Mouse (Mus musculus) intestine, postnatal 0 days (tissue): ENCODE measurements around the gene Cyp4f17. TPM values are rescaled to one million over a fixed set of nuclear protein-coding genes. Genes with fewer than 3 reads are reported as not detected.
"Not testable (repeated sequence)": the region's sequence is repeated elsewhere in the genome, so short reads cannot be mapped to it uniquely, and the experiment has no call there.

Source experiments
- ATAC-seq: fragments of 200-750 bp; cut with Nextera tagmentation; 2 replicates; pipeline ENCODE4 v1.8.0; 2017; ENCODE audit warnings: mild to moderate bottlenecking, moderate TSS enrichment, moderate library complexity
- H3K27ac ChIP-seq: fragments of 300-500 bp; sonication (generic); 2 replicates; pipeline ENCODE4 v1.5.1; 2014; ENCODE audit warnings: mild to moderate bottlenecking, low read depth, low read length, moderate library complexity
- H3K27me3 ChIP-seq: fragments of 300-500 bp; sonication (generic); replicated peaks from 2 replicates; pipeline ENCODE4 v1.6.1; 2014; ENCODE audit warnings: low read length, mixed read lengths; ENCODE audit not compliant: control insufficient read depth, insufficient read depth
- H3K36me3 ChIP-seq: fragments of 300-500 bp; sonication (generic); 2 replicates; pipeline ENCODE4 v1.6.1; 2014; ENCODE audit warnings: mild to moderate bottlenecking, moderate library complexity; ENCODE audit not compliant: control insufficient read depth, insufficient read depth
- H3K4me1 ChIP-seq: fragments of 300-500 bp; sonication (generic); replicated peaks from 2 replicates; pipeline ENCODE4 v1.6.1; 2014; ENCODE audit warnings: antibody characterized with exemption, low read length, mixed read lengths; ENCODE audit not compliant: control insufficient read depth, insufficient read depth
- H3K4me2 ChIP-seq: fragments of 300-500 bp; sonication (generic); replicated peaks from 2 replicates; pipeline ENCODE4 v1.6.1; 2014; ENCODE audit warnings: low read depth, mild to moderate bottlenecking, moderate library complexity
- H3K4me3 ChIP-seq: fragments of 300-500 bp; sonication (generic); 2 replicates; pipeline ENCODE4 v1.5.1; 2014; ENCODE audit warnings: low read depth, low read length
- H3K9ac ChIP-seq: fragments of 300-500 bp; sonication (generic); 2 replicates; pipeline ENCODE4 v1.6.1; 2014; ENCODE audit warnings: mild to moderate bottlenecking, low read depth, low read length
- H3K9me3 ChIP-seq: fragments of 300-500 bp; sonication (generic); 2 replicates; pipeline ENCODE4 v1.6.1; 2016; ENCODE audit warnings: mixed run types; ENCODE audit not compliant: control insufficient read depth
- CTCF ChIP-seq: sonication (generic); IDR thresholded peaks from 2 replicates; pipeline ENCODE4 v1.5.1; 2016; ENCODE audit warnings: low read depth, mild to moderate bottlenecking, control low read depth, antibody characterized with exemption, moderate library complexity
- WGBS: fragments of 180-500 bp; shearing (Covaris S2); extraction: QIAGEN DNeasy Blood & Tissue Kit; methylation state at CpG from one replicate; pipeline ENCODE4 v1.1.7; 2014; 5-methylcytosine and 5-hydroxymethylcytosine counted together
- polyA plus RNA-seq: library from polyadenylated mRNA; unstranded; fragments of >200 nt; fragmentation: Nextera tagmentation; extraction: Ambion mirVana; gene quantifications from 2 replicates; pipeline ENCODE4 v1.2.1, GENCODE M21; 2015

Gene Cyp4f17
- polyA plus RNA-seq, 1 experiment from 2014 or later = 1.9 TPM

DNA sequence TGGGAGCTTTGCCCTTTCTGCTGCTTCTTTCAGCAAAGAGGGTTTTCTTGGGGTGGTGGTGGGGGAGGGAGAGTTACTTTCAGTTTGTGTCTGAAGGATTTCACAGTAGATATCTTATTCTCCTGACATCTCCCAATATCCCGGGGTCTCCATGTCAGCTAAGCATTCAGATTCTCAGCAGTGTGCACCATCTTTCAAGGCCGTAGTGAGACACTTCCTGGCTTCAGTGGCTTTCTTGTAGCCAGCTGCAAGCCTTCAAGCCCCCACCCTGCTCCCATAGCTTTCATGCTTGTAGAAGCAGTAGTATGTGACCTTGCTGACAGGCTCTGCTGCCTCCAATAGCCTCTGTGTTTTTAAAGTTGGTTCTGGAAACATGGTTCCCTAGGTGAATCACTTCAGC lies 67.4 kb downstream of the Cyp4f17 start:
- H3K4me2 ChIP-seq, H3K9ac ChIP-seq, ATAC-seq, H3K4me1 ChIP-seq, H3K27ac ChIP-seq, H3K36me3 ChIP-seq, H3K9me3 ChIP-seq, H3K4me3 ChIP-seq, H3K27me3 ChIP-seq: not testable (repeated sequence)
- 62% methylated on average over 2 of the region's 2 CpGs for WGBS

- Histone ChIP-seq H3K4me1 (no peaks in the 10 kb centered on the region), H3K36me3 (no peaks in the 10 kb centered on the region), H3K9me3 (no peaks in the 10 kb centered on the region), H3K4me3 (no peak overlapping the region), H3K27me3 (no peaks in the 10 kb centered on the region), H3K9ac (no peak overlapping the region), H3K27ac (peak overlapping the region; percentile 21; the same call in 1 of the 2 replicates), H3K4me2 (peak overlapping the region; percentile 13; the same call in 1 of the 2 replicates)
- WGBS = 24% methylated on average over 7 of the region's 7 CpGs
- peak; percentile 85 for ATAC-seq
- TF ChIP-seq CTCF = no peak
Measured at GRCm38 (mm10) chr17:32577496-32578186, 71.8 kb downstream of the Cyp4f17 start.

Other genes with a start within 250 kb of the Cyp4f17 start
- gene Brd4, start 221.3 kb upstream of the Cyp4f17 start, polyA plus RNA-seq = 35.9 and 36.7 TPM in 2 replicates
- 18.3 and 21.9 TPM in 2 replicates for gene Akap8, start 184.8 kb upstream of the Cyp4f17 start, polyA plus RNA-seq
- 21.6 and 26.8 TPM in 2 replicates for gene Akap8l, start 155.4 kb upstream of the Cyp4f17 start, polyA plus RNA-seq
- 9.5 and 10.0 TPM in 2 replicates for gene Wiz, start 116.6 kb upstream of the Cyp4f17 start, polyA plus RNA-seq
- gene Rasal3, start 102.5 kb upstream of the Cyp4f17 start, polyA plus RNA-seq = 1.1 TPM in 2 replicates
- 0.14 and 0.17 TPM in 2 replicates for gene Pglyrp2, start 81.9 kb upstream of the Cyp4f17 start, polyA plus RNA-seq
- 0.46 and 0.59 TPM in 2 replicates for gene Cyp4f39, start 53.3 kb upstream of the Cyp4f17 start, polyA plus RNA-seq
- 95.4 and 102 TPM in 2 replicates for gene Cyp4f16, start 30.5 kb downstream of the Cyp4f17 start, polyA plus RNA-seq
- not detected in 2 replicates for gene Cyp4f37, start 115.3 kb downstream of the Cyp4f17 start, polyA plus RNA-seq
- gene Cyp4f40, start 152.8 kb downstream of the Cyp4f17 start, polyA plus RNA-seq = 3.2 and 3.7 TPM in 2 replicates
- not detected in 2 replicates for gene Cyp4f15, start 179.6 kb downstream of the Cyp4f17 start, polyA plus RNA-seq